Mouse (Mus musculus) ES-Bruce4 (cell line): ENCODE results near the gene Zkscan3.

Experiments used
- CTCF ChIP-seq: IDR thresholded peaks from one replicate; pipeline ENCODE4 v1.8.1; 2011; ENCODE audit warnings: low read depth, low read length
- POLR2A ChIP-seq: IDR thresholded peaks from one replicate; pipeline ENCODE4 v1.8.1; 2011; ENCODE audit warnings: low read length; ENCODE audit not compliant: insufficient read depth

- TF ChIP-seq CTCF (no peak), POLR2A (no peak)
Measured at GRCm38 (mm10) chr13:21417298-21418010, 14.9 kb upstream of the Zkscan3 start.
